Mouse (Mus musculus) kidney, postnatal 0 days (tissue): ENCODE measurements at regions not wholly inside any gene's neighbourhood (a gene's known extent, or its start where the extent isn't known, plus 50 kb on each side); places are given as distances from the start of the nearest gene placed in this dataset.
A peak's percentile ranks its signal among the peaks of the same experiment; 100 is the strongest.

ENCODE experiments used
- ATAC-seq: fragments of 200-750 bp; cut with Nextera tagmentation; replicated peaks from 2 replicates; pipeline ENCODE4 v1.8.0; 2017; ENCODE audit warnings: low read depth, moderate number of reproducible peaks, moderate TSS enrichment, moderate library complexity; ENCODE audit not compliant: low FRiP score
- DNase-seq: peaks from one replicate; pipeline ENCODE4 v3.0.0-alpha.2; 2016; ENCODE audit warnings: low spot score
- H3K27ac ChIP-seq: fragments of 300-500 bp; sonication (generic); 2 replicates; pipeline ENCODE4 v1.5.1; 2014; ENCODE audit warnings: mild to moderate bottlenecking
- H3K27me3 ChIP-seq: fragments of 300-500 bp; sonication (generic); 2 replicates; pipeline ENCODE4 v1.6.1; 2014; ENCODE audit warnings: low read length, mixed read lengths; ENCODE audit not compliant: insufficient read depth
- H3K36me3 ChIP-seq: fragments of 300-500 bp; sonication (generic); 2 replicates; pipeline ENCODE4 v1.6.1; 2014; ENCODE audit warnings: low read length, mixed read lengths; ENCODE audit not compliant: insufficient read depth
- H3K4me1 ChIP-seq: fragments of 300-500 bp; sonication (generic); replicated peaks from 2 replicates; pipeline ENCODE4 v1.6.1; 2014; ENCODE audit warnings: antibody characterized with exemption, low read length, mixed read lengths; ENCODE audit not compliant: insufficient read depth
- H3K4me2 ChIP-seq: fragments of 300-500 bp; sonication (generic); 2 replicates; pipeline ENCODE4 v1.6.1; 2014; ENCODE audit warnings: mild to moderate bottlenecking, low read length, moderate library complexity, mixed read lengths
- H3K4me3 ChIP-seq: fragments of 300-500 bp; sonication (generic); replicated peaks from 2 replicates; pipeline ENCODE4 v1.5.1; 2014; ENCODE audit warnings: low read depth, low read length
- H3K9ac ChIP-seq: fragments of 300-500 bp; sonication (generic); 2 replicates; pipeline ENCODE4 v1.6.1; 2014; ENCODE audit warnings: low read depth, low read length
- H3K9me3 ChIP-seq: fragments of 300-500 bp; sonication (generic); replicated peaks from 2 replicates; pipeline ENCODE4 v1.6.1; 2016; ENCODE audit warnings: low read length, inconsistent platforms, mixed read lengths
- CTCF ChIP-seq: IDR thresholded peaks from 2 replicates; pipeline ENCODE4 v1.5.1; 2016; ENCODE audit warnings: antibody characterized with exemption, low read depth, mild to moderate bottlenecking, moderate library complexity
- WGBS: fragments of 180-500 bp; shearing (Covaris S2); extraction: QIAGEN DNeasy Blood & Tissue Kit; methylation state at CpG from one replicate; pipeline ENCODE4 v1.1.7; 2014; 5-methylcytosine and 5-hydroxymethylcytosine counted together

DNA sequence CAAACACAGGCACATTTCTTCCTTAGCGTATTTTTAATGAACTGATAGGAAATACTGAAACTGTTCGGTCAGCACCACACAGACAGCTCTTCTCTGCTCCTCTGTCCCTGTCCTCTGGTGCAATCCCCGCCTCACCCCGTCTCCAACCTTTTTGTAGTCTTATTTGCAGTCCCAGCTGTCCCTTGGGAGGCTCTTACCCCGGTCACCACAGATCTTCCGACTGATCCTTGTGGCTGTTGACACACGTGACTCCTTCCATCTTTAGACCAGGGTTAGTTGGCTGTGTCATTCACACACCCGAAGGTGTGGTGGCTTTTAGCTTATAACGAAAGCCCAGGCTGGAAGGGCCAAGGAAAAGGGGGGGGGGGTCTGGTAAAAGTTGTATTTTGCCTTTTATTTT, 56.4 kb downstream of the Cyp26a1 start:
- 87% methylated on average over 9 of the region's 9 CpGs for WGBS
- H3K9ac ChIP-seq: no peak overlapping the region
- no peak overlapping the region for H3K4me2 ChIP-seq
- TF ChIP-seq CTCF: no peak
- no peaks in the 10 kb centered on the region for H3K27me3 ChIP-seq
- H3K4me1 ChIP-seq: no peaks in the 10 kb centered on the region
- no peak for ATAC-seq
- no peaks in the 10 kb centered on the region for H3K9me3 ChIP-seq
- H3K36me3 ChIP-seq: no peaks in the 10 kb centered on the region
- no peak overlapping the region for H3K4me3 ChIP-seq
- no peak for DNase-seq
- no peak overlapping the region for H3K27ac ChIP-seq

- peak; percentile 37; the same call in 1 of the 2 replicates for TF ChIP-seq CTCF
- no peaks in the 10 kb centered on the region for H3K4me1 ChIP-seq
- H3K36me3 ChIP-seq: no peaks in the 10 kb centered on the region
- no peak overlapping the region for H3K27ac ChIP-seq
- no peak for ATAC-seq
- no peak overlapping the region for H3K4me3 ChIP-seq
- no peaks in the 10 kb centered on the region for H3K27me3 ChIP-seq
- H3K4me2 ChIP-seq: no peak overlapping the region
- DNase-seq: no peak
- no peak overlapping the region for H3K9ac ChIP-seq
- 89% methylated on average over 3 of the region's 3 CpGs for WGBS
- H3K9me3 ChIP-seq: no peaks in the 10 kb centered on the region
Observed at GRCm38 (mm10) chr19:37755372-37755771, 57.8 kb downstream of the Cyp26a1 start.

GRCm38 (mm10) chr19:37769376-37769775, 71.8 kb downstream of the Cyp26a1 start:
- Histone ChIP-seq H3K27me3 (no peaks in the 10 kb centered on the region), H3K4me3 (no peak overlapping the region), H3K36me3 (no peaks in the 10 kb centered on the region), H3K9me3 (no peaks in the 10 kb centered on the region), H3K27ac (no peak overlapping the region), H3K4me1 (no peaks in the 10 kb centered on the region), H3K4me2 (no peak overlapping the region), H3K9ac (no peak overlapping the region)
- DNase-seq (no peak), ATAC-seq (no peak)
- TF ChIP-seq CTCF: no peak
- WGBS: 91% methylated on average over 4 of the region's 4 CpGs

DNA sequence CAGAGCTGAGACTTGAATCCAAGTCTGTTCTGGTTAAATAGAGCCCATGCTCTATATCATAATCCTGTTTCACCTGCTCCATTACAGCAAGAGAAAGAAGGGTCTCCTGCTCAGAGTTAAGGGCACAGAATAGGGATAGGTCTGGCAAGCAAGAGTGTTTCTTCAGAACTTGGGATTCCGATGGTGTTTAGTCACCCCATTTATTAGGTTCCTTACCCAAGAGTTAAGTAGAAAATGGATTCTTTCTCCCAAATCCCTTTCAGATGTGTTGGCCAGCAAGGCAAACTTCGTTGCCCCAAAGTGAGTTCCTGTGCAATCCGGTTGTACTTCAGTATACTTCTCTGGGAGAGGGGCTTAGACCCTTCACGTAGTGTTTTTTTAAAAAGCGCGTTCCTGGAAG, 74.4 kb downstream of the Cyp26a1 start:
- TF ChIP-seq CTCF: no peak
- H3K27me3 ChIP-seq: no peaks in the 10 kb centered on the region
- H3K9me3 ChIP-seq: no peaks in the 10 kb centered on the region
- no peaks in the 10 kb centered on the region for H3K36me3 ChIP-seq
- no peak overlapping the region for H3K4me3 ChIP-seq
- no peak overlapping the region for H3K4me2 ChIP-seq
- H3K4me1 ChIP-seq: no peaks in the 10 kb centered on the region; the same call in 1 of the 2 replicates
- DNase-seq (no peak), ATAC-seq (no peak)
- H3K9ac ChIP-seq: no peak overlapping the region
- no peak overlapping the region for H3K27ac ChIP-seq
- 88% methylated on average over 6 of the region's 6 CpGs for WGBS

- no peak for TF ChIP-seq CTCF
- DNase-seq (no peak), ATAC-seq (no peak)
- Histone ChIP-seq H3K4me1 (no peaks in the 10 kb centered on the region; the same call in 1 of the 2 replicates), H3K4me2 (no peak overlapping the region), H3K4me3 (no peak overlapping the region), H3K36me3 (no peaks in the 10 kb centered on the region), H3K9ac (no peak overlapping the region), H3K27ac (no peak overlapping the region), H3K27me3 (no peaks in the 10 kb centered on the region), H3K9me3 (no peaks in the 10 kb centered on the region)
- WGBS: 94% methylated on average over 4 of the region's 4 CpGs
Observed at GRCm38 (mm10) chr19:37774551-37774950, 77.0 kb downstream of the Cyp26a1 start.

DNA sequence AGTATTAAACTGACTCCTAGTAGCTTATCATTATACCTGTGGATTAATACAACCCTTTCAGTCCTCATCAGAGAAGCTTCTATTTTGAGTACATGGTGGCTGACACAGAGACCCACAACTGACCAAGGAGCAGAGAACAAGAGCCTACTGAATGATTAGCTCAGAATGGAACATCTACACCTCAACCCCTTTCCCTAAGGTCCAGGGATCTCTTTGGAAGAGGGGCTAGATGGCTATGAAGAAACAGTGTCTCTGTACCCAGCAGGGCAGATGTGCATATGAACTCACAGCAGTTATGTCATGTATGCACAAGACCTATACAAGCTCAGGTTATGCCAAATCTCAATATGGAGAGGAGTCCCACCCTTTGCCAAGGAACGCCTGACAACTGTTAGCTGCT, 77.4 kb downstream of the Cyp26a1 start:
- no peak for ATAC-seq
- TF ChIP-seq CTCF: no peak
- DNase-seq: no peak

GRCm38 (mm10) chr19:37777961-37778360, 80.4 kb downstream of the Cyp26a1 start:
- WGBS: 77% methylated on average over 6 of the region's 6 CpGs
- H3K27me3 ChIP-seq: no peaks in the 10 kb centered on the region
- no peaks in the 10 kb centered on the region; the same call in 1 of the 2 replicates for H3K4me1 ChIP-seq
- H3K27ac ChIP-seq: no peak overlapping the region
- no peak overlapping the region for H3K4me2 ChIP-seq
- TF ChIP-seq CTCF: no peak
- no peak for ATAC-seq
- no peaks in the 10 kb centered on the region for H3K36me3 ChIP-seq
- no peak overlapping the region for H3K4me3 ChIP-seq
- H3K9ac ChIP-seq: no peak overlapping the region
- no peaks in the 10 kb centered on the region for H3K9me3 ChIP-seq
- no peak for DNase-seq

More for the DNA sequence above, 77.4 kb downstream of the Cyp26a1 start:
- Histone ChIP-seq H3K4me2 (no peak overlapping the region), H3K36me3 (no peaks in the 10 kb centered on the region), H3K9me3 (no peaks in the 10 kb centered on the region), H3K27me3 (no peaks in the 10 kb centered on the region), H3K4me3 (no peak overlapping the region), H3K4me1 (no peaks in the 10 kb centered on the region; the same call in 1 of the 2 replicates), H3K9ac (no peak overlapping the region), H3K27ac (no peak overlapping the region)
- whole genome bisulfite sequencing: 93% methylated on average over 1 of the region's 1 CpGs
